Mouse (Mus musculus) forebrain, embryonic 14.5 days (tissue): Measurements from ENCODE around the gene Ankrd31. TPM values are rescaled to one million over a fixed set of nuclear protein-coding genes. Genes with fewer than 3 reads are reported as not detected.

Source experiments
- ATAC-seq: fragments of 200-750 bp; cut with Nextera tagmentation; 2 replicates; pipeline ENCODE4 v1.8.0; 2017; ENCODE audit warnings: mild to moderate bottlenecking, moderate library complexity
- DNase-seq: peaks from one replicate; pipeline ENCODE4 v3.0.0-alpha.2; 2015; ENCODE audit warnings: low spot score
- H3K27ac ChIP-seq: fragments of 300-500 bp; sonication (generic); 2 replicates; pipeline ENCODE4 v1.5.1; 2014; ENCODE audit warnings: low read depth, mild to moderate bottlenecking, control low read depth, low read length, moderate library complexity
- H3K27me3 ChIP-seq: fragments of 300-500 bp; sonication (generic); replicated peaks from 2 replicates; pipeline ENCODE4 v1.6.1; 2014; ENCODE audit warnings: low read length, control low read depth, mixed read lengths; ENCODE audit not compliant: control insufficient read depth, insufficient read depth
- H3K36me3 ChIP-seq: fragments of 300-500 bp; sonication (generic); 2 replicates; pipeline ENCODE4 v1.6.1; 2014; ENCODE audit warnings: low read length, control low read depth; ENCODE audit not compliant: control insufficient read depth, insufficient read depth
- H3K4me1 ChIP-seq: fragments of 300-500 bp; sonication (generic); 2 replicates; pipeline ENCODE4 v1.6.1; 2014; ENCODE audit warnings: antibody characterized with exemption, low read length, control low read depth; ENCODE audit not compliant: control insufficient read depth, insufficient read depth
- H3K4me2 ChIP-seq: fragments of 300-500 bp; sonication (generic); 2 replicates; pipeline ENCODE4 v1.6.1; 2014; ENCODE audit warnings: mild to moderate bottlenecking, control low read depth, low read length
- H3K4me3 ChIP-seq: fragments of 300-500 bp; sonication (generic); 2 replicates; pipeline ENCODE4 v1.5.1; 2014; ENCODE audit warnings: low read depth, low read length, control low read depth
- H3K9ac ChIP-seq: fragments of 300-500 bp; sonication (generic); 2 replicates; pipeline ENCODE4 v1.6.1; 2014; ENCODE audit warnings: mild to moderate bottlenecking, low read length, control low read depth, moderate library complexity
- H3K9me3 ChIP-seq: fragments of 300-500 bp; sonication (generic); replicated peaks from 2 replicates; pipeline ENCODE4 v1.6.1; 2016; ENCODE audit warnings: low read length, control low read depth, mixed read lengths; ENCODE audit not compliant: control insufficient read depth
- WGBS: fragments of 180-500 bp; shearing (Covaris S2); extraction: QIAGEN DNeasy Blood & Tissue Kit; methylation state at CpG from one replicate; pipeline ENCODE4 v1.1.7; 2014; 5-methylcytosine and 5-hydroxymethylcytosine counted together
- polyA plus RNA-seq: library from polyadenylated mRNA; unstranded; fragments of >200 nt; fragmentation: Nextera tagmentation; extraction: Ambion mirVana; gene quantifications from 2 replicates; pipeline ENCODE4 v1.2.1, GENCODE M21; 2014

Ankrd31 gene
- polyA plus RNA-seq = not detected in 2 replicates

- H3K4me3 ChIP-seq = no peak within 1 kb of the TSS
- no peaks in the 10 kb centered on the region for H3K36me3 ChIP-seq
- no peak within 1 kb of the TSS for H3K27ac ChIP-seq
- H3K4me1 ChIP-seq = no peaks in the 10 kb centered on the region
- H3K27me3 ChIP-seq = no peaks in the 10 kb centered on the region
- no peak within 1 kb of the TSS for H3K4me2 ChIP-seq
- DNase-seq (no peak), ATAC-seq (no peak)
- WGBS = 88% methylated on average over 42 of the region's 42 CpGs
- H3K9me3 ChIP-seq = no peaks in the 10 kb centered on the region
- H3K9ac ChIP-seq = no peak within 1 kb of the TSS
Measured at GRCm38 (mm10) chr13:96748109-96748845, at the start of gene Ankrd31. Ankrd31 (plus strand) TSS chr13:96748272.

DNA sequence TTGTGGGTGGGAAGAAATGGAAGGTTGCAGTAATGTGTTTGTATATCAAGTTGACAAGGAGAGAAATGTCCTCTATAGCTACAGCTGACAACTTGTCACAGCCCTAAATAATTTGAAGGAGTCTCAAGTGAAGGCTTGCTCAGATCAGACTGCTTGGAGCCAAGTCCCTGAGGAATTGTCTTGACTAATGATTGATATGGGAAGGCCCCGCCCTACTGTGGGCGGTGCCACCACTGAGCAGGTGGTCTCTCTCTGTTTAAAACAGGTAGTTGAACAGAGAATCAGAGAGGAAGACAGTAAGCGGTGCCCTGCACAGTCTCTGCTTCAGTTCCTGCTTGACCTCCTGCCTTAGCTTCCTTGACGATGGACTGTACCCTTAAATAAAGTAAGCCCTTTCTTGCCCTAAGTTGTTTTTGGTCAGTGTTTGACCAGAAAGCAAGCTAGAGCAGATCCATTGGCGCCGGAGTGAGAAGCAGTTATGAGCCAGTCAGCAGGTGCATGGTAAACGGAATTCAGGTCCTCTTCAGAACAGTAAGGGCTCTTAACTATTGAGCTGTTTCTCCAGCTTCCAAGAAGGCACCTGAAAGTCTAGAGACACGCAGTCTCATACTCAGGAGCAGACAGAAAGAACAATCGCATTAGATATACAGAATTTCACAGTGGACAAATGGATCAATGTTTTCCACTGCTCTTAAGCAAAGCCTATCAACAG, 45.3 kb upstream of the Ankrd31 start:
- no peaks in the 10 kb centered on the region for H3K36me3 ChIP-seq
- no peaks in the 10 kb centered on the region for H3K9me3 ChIP-seq
- no peak overlapping the region for H3K27ac ChIP-seq
- DNase-seq (no peak), ATAC-seq (no peak)
- H3K9ac ChIP-seq = no peak overlapping the region
- no peak overlapping the region for H3K4me2 ChIP-seq
- no peaks in the 10 kb centered on the region for H3K4me1 ChIP-seq
- WGBS = 83% methylated on average over 9 of the region's 9 CpGs
- no peak overlapping the region for H3K4me3 ChIP-seq
- H3K27me3 ChIP-seq = no peaks in the 10 kb centered on the region

DNA sequence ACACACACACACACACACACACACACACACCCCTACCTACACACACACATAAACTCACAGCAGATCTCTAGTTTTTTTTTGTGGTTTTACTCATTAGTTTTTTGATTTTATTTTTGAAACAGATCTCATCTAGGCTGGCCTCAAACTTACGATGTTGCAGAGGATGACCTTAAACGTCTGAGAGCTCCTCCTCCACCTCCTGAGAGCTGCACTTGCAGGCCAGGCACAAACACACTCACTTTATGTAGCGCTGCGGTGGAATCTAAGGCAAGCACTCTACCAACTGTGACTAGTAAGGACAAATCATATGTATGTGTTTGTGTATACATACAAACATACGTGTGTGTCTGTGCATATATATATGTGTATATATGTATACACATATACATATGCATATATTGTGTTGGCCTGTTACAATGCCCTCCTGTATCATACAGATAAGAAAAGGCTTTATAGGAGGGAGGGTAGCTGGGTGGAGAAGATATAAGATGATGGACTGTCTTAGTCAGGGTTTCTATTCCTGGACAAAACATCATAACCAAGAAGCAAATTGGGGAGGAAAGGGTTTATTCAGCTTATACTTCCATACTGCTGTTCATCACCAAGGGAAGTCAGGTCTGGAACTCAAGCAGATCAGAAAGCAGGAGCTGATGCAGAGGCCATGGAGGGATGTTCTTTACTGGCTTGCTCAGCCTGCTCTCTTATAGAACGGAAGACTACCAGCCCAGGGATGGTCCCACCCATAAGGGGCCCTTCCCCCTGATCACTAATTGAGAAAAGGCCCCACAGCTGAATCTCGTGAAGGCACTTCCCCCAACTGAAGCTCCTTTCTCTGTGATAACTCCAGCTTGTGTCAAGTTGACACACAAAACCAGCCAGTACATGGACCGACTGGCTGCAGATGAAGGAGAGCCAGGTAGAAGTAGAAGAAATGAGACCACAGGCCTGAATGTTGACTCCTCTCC, 38.5 kb upstream of the Ankrd31 start:
- H3K9ac ChIP-seq = no peak overlapping the region
- no peaks in the 10 kb centered on the region for H3K9me3 ChIP-seq
- no peaks in the 10 kb centered on the region for H3K27me3 ChIP-seq
- no peaks in the 10 kb centered on the region for H3K36me3 ChIP-seq
- H3K4me1 ChIP-seq = no peaks in the 10 kb centered on the region
- ATAC-seq (no peak), DNase-seq (no peak)
- H3K27ac ChIP-seq = no peak overlapping the region
- 82% methylated on average over 8 of the region's 8 CpGs for WGBS
- no peak overlapping the region for H3K4me3 ChIP-seq
- H3K4me2 ChIP-seq = no peak overlapping the region

GRCm38 (mm10) chr13:96716311-96716710, 31.8 kb upstream of the Ankrd31 start:
- H3K4me3 ChIP-seq = no peak overlapping the region
- no peaks in the 10 kb centered on the region for H3K36me3 ChIP-seq
- no peak overlapping the region for H3K27ac ChIP-seq
- no peak for ATAC-seq
- H3K27me3 ChIP-seq = no peaks in the 10 kb centered on the region
- 93% methylated on average over 2 of the region's 2 CpGs for WGBS
- no peak for DNase-seq
- H3K9ac ChIP-seq = no peak overlapping the region
- no peaks in the 10 kb centered on the region for H3K4me1 ChIP-seq
- no peak overlapping the region for H3K4me2 ChIP-seq
- H3K9me3 ChIP-seq = no peaks in the 10 kb centered on the region

DNA sequence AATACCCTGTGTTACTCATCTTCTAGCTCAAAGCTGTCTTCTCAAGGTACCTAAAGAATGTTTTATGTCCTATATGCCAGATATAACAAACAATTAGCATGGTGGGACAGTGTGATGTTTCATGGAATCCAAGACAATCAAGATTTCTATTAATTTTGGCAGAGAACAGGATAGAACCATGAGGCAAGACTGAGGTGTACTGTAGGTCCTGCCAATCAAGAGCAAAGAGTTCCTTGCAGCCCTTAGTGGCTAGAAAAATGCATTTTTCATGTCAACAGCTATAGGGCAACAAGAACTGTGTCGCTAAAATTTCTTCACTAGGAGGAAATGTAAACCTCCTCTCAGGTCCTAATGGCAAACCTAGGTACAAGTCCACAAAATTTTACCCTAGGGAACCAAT, 30.3 kb upstream of the Ankrd31 start:
- Histone ChIP-seq H3K36me3 (no peaks in the 10 kb centered on the region), H3K9ac (no peak overlapping the region), H3K4me1 (no peaks in the 10 kb centered on the region), H3K4me3 (no peak overlapping the region), H3K9me3 (no peaks in the 10 kb centered on the region), H3K27ac (no peak overlapping the region), H3K27me3 (no peaks in the 10 kb centered on the region), H3K4me2 (no peak overlapping the region)
- ATAC-seq = no peak
- DNase-seq = no peak
- 69% methylated on average over 1 of the region's 1 CpGs for WGBS

DNA sequence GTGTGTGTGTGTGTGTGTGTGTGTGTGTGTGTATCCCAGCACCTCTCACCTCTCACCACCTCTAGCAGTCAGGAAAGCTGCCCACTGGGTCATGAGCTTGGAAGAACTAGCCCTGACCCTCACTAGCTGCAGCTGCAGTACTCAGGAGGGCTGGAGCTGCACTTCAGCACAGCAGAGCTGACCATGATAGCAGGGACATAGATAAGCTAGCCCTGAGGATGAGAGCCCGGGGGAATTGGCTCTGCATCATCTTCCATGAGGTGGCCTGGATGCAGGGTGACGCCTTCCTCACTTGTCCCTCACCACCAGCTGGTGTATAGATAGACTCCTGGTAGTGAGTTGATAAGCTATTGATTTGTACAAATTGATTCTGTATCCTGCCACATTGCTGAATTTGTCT, 28.1 kb upstream of the Ankrd31 start:
- Histone ChIP-seq H3K27me3 (no peaks in the 10 kb centered on the region), H3K4me1 (no peaks in the 10 kb centered on the region), H3K36me3 (no peaks in the 10 kb centered on the region), H3K9ac (no peak overlapping the region), H3K4me3 (no peak overlapping the region), H3K27ac (no peak overlapping the region), H3K4me2 (no peak overlapping the region), H3K9me3 (no peaks in the 10 kb centered on the region)
- DNase-seq = no peak
- 90% methylated on average over 2 of the region's 2 CpGs for WGBS
- no peak for ATAC-seq

DNA sequence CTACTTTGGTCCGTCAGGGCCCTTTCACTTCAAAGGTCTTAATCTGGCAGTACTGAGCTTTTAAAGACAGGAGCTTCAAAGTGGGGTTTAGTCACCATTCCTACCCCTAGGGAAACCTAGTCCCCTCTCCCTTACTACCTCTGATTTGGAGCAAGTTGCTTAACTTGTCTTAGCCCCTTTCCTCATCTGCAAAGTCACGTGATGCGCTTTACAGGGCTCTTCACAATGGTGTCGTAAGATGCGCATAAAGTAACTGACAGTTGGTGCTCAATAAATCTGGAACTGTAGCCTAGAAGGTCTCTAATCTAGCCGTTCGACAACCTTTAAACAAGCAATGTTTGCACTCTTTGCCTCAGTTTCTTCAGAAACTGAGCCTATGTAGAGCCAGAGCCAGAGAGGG, 19.8 kb upstream of the Ankrd31 start:
- no peaks in the 10 kb centered on the region for H3K27me3 ChIP-seq
- H3K36me3 ChIP-seq = no peaks in the 10 kb centered on the region
- no peaks in the 10 kb centered on the region for H3K9me3 ChIP-seq
- no peak overlapping the region for H3K4me3 ChIP-seq
- WGBS = 82% methylated on average over 7 of the region's 7 CpGs
- H3K4me2 ChIP-seq = no peak overlapping the region
- ATAC-seq = no peak
- no peak overlapping the region for H3K9ac ChIP-seq
- H3K4me1 ChIP-seq = no peaks in the 10 kb centered on the region
- no peak overlapping the region for H3K27ac ChIP-seq
- DNase-seq = no peak

DNA sequence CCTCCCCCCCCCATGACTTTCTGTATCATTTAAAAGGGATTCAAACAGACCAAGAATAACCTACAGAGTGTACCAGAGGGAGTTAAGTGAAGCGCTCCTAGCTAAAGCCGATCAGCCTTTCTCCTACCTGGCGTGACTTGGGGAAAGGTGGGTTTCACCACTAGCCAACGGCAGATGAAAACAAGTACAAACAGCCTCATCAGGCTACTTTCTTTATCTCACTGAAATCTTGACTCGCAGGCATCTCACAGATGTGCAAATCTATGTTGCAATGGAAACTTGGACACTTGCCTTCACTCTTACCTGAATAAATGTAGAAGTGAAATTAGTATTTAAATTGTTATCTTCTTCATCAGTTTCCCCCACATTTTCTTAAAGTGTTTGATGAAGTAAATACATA, 18.9 kb upstream of the Ankrd31 start:
- H3K9me3 ChIP-seq = no peaks in the 10 kb centered on the region
- no peak overlapping the region for H3K4me2 ChIP-seq
- no peak overlapping the region for H3K9ac ChIP-seq
- no peak overlapping the region for H3K27ac ChIP-seq
- H3K27me3 ChIP-seq = no peaks in the 10 kb centered on the region
- H3K36me3 ChIP-seq = no peaks in the 10 kb centered on the region
- DNase-seq (no peak), ATAC-seq (no peak)
- no peaks in the 10 kb centered on the region for H3K4me1 ChIP-seq
- WGBS = 94% methylated on average over 5 of the region's 5 CpGs
- H3K4me3 ChIP-seq = no peak overlapping the region
